Mouse (Mus musculus) brain, adult 2 months (tissue): ENCODE results near the gene Lrmda.

Experiments used
- DNase-seq: peaks from one replicate; pipeline ENCODE4 v3.0.0; 2011; ENCODE audit warnings: low read depth, low spot score

The Lrmda gene

DNA sequence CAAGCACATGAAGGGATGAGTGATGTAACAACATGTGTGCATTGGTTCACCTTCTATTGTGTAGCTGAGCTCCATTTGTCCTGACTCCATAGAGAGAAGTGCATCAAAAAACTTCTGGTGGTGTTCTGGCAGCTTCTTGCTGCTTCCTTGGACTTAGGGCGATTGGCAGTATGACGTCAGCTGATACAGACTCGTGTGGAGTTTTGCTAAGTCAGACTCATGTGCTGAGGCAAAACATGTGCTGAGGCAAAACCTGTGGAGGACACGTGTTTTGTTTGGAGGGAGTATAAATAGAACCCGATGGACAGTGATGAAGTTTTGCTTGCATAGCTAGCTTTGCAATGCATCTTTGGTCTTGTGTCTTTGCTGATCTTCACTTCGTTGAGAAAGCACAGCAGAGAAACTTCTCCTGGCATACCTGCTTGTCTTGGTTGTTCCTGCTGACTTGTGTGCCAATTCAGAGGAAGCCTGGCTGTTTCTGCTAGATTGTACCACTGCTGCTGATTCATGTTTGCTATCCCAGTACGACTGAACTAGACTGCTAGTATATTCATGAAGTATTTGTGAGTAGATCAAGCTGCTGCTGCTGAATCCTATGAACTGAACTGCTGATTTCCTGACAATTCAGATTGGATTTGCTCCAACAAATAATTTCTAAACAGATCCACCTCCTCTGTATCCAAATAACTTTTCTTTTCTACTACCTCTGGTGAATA lies 208.9 kb downstream of the Lrmda start:
- DNase-seq = no peak

- DNase-seq = no peak
Measured at GRCm38 (mm10) chr14:22240315-22240714, 220.8 kb downstream of the Lrmda start.

DNA sequence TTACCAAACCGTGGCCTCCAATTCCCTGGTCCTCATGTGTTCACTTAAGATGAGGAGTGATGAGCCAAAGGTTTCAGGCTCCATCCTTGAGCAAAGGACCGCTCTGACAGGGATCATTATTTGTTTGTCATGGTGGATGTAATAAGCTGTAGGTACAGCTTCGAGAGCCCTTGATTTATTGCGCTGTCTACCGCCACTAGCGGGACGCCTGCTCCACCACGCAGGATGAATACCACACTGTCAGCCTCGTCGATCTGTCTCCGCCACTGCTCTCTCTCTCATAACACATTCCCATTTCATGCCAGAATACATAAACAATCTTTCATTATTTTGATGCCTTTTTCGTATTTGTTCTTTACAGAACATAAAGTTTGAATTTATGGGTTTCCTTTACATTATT lies 235.9 kb downstream of the Lrmda start:
- no peak for DNase-seq

DNA sequence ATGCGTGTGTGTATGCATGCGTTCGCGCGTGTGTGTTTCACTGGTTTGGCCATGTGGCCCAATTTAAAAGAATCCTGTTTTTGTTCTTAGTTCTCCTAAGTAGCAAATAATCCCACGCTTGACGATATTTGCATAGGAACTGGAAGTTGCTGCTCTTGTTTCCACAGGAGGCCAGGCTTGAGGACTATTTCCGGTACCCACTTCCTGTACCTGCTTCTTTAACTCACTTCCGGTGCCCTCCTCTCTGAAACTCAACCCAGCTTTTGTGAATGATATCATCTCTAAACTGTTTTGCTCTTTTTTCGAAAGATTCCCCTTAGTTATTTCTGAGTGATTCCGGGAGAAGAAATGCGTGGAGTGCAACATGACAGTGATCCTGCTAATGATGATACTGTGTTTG lies 236.8 kb downstream of the Lrmda start:
- DNase-seq = no peak

- peak; percentile 16 for DNase-seq
Measured at GRCm38 (mm10) chr14:22259376-22260032, 240.0 kb downstream of the Lrmda start.

DNA sequence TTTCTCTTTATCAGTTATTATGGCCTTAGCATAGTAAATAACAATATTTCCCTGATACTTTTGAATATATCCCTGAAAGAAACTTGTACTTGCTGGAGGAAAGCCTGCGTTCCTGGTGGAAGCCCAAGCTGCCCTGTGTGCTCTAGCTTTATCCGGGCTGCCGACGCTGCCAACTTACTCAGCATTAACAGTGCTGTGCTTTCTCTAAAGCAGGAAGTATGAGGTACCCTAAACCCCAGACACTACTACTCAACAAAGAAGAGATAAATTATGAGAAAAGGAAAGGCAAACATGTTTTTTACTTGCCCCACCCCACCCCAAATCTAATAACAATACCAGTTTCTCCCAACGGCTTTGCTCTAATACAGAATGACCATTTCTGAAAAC lies 240.5 kb downstream of the Lrmda start:
- DNase-seq = no peak

DNA sequence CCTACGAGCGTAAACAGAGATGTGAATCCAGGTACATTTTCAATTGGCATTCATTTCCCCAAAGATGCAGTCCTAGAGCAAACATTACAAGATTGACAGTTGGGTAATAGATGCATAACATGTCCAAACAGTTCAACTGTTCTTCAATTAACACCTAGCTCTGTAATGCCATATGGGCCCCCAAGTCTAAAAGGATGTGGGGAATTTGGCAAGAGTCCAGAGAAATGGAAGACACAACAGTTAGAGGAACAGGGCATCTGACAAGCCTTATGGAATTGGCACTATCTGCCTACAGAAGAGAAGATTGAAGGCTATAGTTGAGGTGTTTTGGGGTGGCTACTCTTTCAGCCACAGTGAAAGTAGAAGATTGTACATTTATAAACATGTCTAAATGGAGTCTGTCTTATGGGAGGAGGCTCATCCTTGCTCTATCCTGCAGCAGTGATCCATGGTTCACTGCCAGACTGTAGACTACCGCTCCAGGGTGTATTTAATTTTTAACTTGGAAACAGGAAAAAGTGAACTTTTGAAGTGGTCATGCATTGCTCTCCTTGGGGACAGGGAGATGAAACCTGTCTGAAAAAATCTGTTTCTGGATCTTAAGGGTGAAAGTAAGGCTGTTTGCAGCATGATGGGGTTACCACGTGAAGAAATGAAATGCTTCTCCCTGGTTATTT lies 245.9 kb downstream of the Lrmda start:
- DNase-seq = no peak

DNA sequence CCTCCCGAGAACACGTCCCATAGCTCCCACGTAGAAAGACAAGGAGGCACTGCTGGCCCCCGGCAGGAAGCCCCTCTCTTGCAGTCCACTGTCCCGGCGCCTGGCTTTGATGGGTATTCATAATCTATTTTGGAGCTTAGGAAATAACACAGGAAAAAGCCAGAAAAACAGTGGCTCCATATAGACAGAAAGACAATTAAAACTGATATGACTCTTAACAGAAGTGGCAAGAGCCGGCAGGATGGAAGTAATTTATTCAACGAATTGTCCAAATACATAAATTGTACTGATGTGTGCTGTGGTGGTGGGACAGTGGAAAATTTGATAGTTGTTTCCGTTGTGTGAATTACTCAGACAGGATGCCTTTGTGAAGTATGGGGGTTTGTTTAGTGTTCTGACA lies 250.3 kb downstream of the Lrmda start:
- no peak for DNase-seq

DNA sequence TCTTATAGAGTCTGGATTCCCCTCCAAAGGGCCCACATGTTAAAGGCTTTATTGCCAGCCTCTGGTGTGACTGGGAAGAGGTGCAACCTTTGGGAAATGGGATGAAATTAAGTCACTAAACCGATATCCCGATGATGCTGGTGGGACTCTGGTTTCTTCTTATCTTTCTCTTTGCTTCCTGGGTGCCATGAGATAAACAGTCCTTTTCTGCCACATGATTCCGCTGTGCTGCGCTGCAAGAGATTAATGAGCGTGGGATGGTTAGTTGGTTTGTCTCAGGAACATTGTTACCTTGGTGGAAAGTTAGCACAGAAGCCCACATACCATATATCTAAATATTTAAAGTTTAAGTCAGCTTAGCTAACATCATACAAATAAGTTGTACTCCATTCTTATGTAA lies 258.5 kb downstream of the Lrmda start:
- DNase-seq = no peak

DNA sequence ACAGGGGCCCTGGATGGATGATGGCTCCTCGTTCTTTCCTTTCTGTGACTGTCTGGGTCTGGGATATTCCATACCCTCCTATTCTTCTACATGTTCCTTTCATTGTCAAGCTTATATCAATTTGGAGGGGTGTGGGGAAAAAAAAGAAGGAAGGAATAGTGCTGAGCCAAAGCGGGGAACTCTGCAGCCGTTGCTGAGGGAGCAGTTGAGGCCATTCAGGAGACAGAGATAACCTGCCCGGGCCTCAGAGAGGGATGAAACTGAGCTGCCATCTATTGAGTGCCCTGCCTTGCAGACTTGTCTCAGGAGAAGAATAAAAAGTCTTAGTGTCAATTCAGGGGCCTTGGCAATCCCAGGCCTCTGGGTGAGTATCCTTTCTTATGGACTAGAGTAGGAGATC lies 260.1 kb downstream of the Lrmda start:
- no peak for DNase-seq

DNA sequence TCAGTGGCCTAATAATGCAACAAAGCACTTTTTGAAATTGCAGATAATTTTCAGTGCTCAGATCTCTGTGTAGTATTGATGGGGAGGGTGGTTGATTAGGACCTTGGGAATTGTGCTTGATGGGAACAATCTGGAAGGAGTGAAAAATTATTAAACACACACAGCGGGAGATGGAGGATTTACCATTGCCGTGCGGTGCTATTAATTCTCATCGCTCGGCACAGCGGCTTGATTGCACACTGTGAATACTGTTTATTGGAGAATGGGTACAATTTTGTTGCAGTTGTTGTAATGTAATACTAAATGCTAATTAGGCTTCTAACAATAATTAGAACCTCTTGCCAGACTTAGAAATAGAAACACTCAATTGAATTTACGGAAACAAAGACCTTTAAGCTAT lies 262.1 kb downstream of the Lrmda start:
- no peak for DNase-seq

- no peak for DNase-seq
Measured at GRCm38 (mm10) chr14:22282847-22283246, 263.3 kb downstream of the Lrmda start.

DNA sequence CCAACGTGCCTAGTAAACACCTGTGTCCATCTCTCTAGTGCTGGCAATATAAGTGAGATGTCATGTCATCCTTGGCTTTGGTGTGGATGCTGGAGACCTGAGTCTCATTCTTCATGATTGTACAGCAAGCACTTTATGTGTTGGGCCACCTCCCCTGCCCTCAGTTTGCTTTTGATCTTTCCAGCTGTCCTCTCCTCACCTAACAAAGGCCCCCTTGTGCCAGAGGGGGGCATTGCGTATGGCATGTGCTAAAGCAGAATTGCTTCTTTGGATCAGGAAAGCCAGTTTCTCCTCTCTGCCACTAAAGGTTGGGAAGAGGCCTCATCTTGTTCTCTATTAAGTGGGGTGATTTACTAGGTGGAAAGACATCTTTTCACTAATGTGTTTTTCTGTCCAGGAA lies 264.2 kb downstream of the Lrmda start:
- DNase-seq = no peak

DNA sequence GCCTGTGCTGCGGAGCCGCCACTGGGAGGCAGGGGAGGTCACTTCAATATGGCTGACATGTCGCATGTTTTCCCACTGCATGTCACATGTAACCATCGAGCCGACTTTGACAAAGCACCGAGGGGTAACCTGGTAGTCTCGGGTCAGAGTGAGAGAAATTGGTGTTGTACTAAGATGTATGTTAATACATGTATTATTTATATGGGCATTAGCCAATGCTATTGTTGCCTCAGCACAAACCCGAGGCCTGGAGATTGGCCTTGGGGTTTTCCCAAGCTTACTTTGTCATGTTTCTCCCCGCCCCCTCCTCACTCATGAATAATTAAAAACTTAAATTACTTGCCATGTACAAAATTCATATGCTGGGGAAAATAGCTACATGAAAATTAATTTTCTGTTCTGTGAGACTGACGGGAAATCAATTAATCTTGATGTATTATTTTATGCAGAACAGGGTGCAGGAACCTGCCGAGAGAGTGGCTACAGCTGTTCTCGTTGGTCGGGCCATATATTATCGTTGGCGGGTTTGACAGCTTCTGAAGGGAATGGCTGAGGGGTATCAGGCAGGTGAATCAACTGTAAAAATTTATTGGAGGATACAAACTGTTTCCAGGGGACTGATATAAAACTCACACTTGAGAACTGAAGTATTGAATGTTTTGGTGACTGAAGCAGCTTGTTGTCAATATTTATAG lies 265.5 kb downstream of the Lrmda start:
- no peak for DNase-seq

GRCm38 (mm10) chr14:22285826-22286225 lies 266.3 kb downstream of the Lrmda start:
- no peak for DNase-seq

DNA sequence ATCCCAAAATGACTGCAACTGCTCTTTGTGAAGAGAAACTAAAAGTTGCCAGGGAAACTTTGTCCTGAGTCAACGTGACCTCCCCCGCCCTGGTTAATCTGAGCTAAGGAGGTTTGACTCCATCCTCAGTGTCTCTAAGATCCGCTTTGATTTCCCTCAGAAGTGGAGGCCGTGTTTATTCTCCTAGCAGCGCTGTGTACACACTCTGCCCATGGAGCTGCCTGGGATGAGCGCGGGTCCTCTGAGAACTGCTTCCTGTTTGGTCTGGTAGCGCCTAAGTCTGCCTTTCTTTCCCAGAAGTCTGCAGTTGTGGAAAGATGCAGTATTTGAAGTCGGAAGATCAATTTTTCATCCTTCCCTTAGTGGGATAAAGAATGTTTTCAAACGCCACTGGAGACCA lies 268.7 kb downstream of the Lrmda start:
- DNase-seq = no peak

GRCm38 (mm10) chr14:22289380-22289922 lies 269.9 kb downstream of the Lrmda start:
- DNase-seq = no peak

GRCm38 (mm10) chr14:22294371-22294770 lies 274.9 kb downstream of the Lrmda start:
- no peak for DNase-seq

DNA sequence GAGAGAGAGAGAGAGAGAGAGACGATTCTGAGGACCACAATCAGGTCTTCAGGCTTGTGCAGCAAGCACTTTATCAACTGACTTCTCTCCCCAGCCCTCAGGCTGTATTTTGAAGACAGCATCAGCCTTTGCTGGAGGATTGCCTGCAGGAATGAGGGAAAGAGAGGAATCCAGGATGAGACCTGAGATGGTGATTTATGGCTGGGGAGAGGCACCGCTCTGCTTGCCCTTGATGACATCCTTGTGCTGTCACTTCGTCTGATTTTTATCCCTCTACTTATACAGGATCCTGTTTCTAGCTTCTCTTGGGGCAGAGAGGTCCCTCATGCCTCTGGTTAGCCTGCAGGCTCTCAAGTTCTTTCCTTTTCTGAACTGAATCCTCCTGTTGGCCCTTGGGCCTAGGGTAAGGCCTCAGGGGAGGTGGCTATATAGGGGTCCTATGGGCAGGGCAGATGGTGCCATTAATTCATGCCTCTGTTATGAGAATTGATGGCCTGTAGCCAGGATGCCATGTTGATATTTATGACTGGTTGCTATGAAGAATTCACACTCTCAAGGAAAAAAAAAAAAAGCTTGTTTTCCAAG lies 277.2 kb downstream of the Lrmda start:
- no peak for DNase-seq

- no peak for DNase-seq
Measured at GRCm38 (mm10) chr14:22306759-22307158, 287.2 kb downstream of the Lrmda start.

- DNase-seq = no peak
Measured at GRCm38 (mm10) chr14:22308059-22308458, 288.5 kb downstream of the Lrmda start.

DNA sequence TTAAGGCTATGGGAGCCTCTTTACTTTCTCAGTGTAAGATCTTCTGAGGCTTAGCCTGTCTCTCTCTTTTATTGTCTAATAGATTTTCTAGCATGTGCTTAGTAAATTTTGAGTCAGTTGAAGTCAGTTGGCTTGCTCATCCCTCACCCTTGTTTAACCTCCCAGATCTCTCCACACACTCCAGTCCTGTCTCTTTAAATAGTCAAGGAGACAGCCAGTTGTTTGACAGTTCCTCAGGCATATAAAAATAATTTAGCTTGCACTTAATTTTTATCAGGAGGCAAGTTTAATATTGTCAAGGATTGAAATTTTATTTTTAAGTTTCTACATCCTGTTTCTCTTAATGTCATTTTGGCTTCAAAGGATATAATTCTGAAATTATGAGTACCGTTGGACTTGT lies 303.5 kb downstream of the Lrmda start:
- DNase-seq = no peak
